Mouse (Mus musculus): Measurements from ENCODE around the gene Htra2.

Gene Htra2
- long read RNA-seq, experiment 1, transcript Htra2-201 (8 exons, 1,725 nt) = major isoform, 19 of 30 reads
- long read RNA-seq, experiment 1, partial matches to known transcripts = 2 of 30 reads
- long read RNA-seq, experiment 1, other reads (novel, unspliced or antisense) = 6 of 30 reads
- long read RNA-seq, experiment 2, transcript Htra2-201 (8 exons, 1,725 nt) = major isoform, 30 of 48 reads
- long read RNA-seq, experiment 2, partial matches to known transcripts = 4 of 48 reads
- long read RNA-seq, experiment 2, other reads (novel, unspliced or antisense) = 8 of 48 reads

- intact Hi-C loops (cut with DNase I) = loop anchor here (5.0 kb wide), 1 partner anchor 58 kb away; no protein-coding TSS in a partner anchor
These were observed at the start of gene Htra2 for GRCm38 (mm10) chr6:83054871-83055431. Gene Htra2, minus strand, starts transcription at chr6:83055273.

GRCm38 (mm10) chr6:83104158-83104557 is 49.1 kb upstream of the Htra2 start:
- intact Hi-C loops (cut with DNase I) = no loop called here

- intact Hi-C loops (cut with DNase I) = no loop called here
These were observed 48.1 kb upstream of the Htra2 start for GRCm38 (mm10) chr6:83103130-83103650.

- intact Hi-C loops (cut with DNase I) = loop anchor here (2.0 kb wide), 1 partner anchor 105 kb away; no protein-coding TSS in a partner anchor
These were observed 46.8 kb upstream of the Htra2 start for GRCm38 (mm10) chr6:83101688-83102556.

- intact Hi-C loops (cut with DNase I) = loop anchor here (2.0 kb wide), 1 partner anchor 105 kb away; no protein-coding TSS in a partner anchor
These were observed 46.2 kb upstream of the Htra2 start, which contains the start of the genes Ccdc142 and Gm42688 for GRCm38 (mm10) chr6:83101316-83101687. Gene Ccdc142, plus strand, starts transcription at chr6:83101601. Gene Gm42688, plus strand, starts transcription at chr6:83101617.

GRCm38 (mm10) chr6:83098411-83098810 is 43.3 kb upstream of the Htra2 start:
- intact Hi-C loops (cut with DNase I) = no loop called here

GRCm38 (mm10) chr6:83095968-83096367 is 40.9 kb upstream of the Htra2 start:
- intact Hi-C loops (cut with DNase I) = no loop called here

GRCm38 (mm10) chr6:83092416-83093127 is 37.5 kb upstream of the Htra2 start:
- intact Hi-C loops (cut with DNase I) = no loop called here

- intact Hi-C loops (cut with DNase I) = no loop called here
These were observed 32.8 kb upstream of the Htra2 start for GRCm38 (mm10) chr6:83087926-83088260.

- intact Hi-C loops (cut with DNase I) = no loop called here
These were observed 32.3 kb upstream of the Htra2 start for GRCm38 (mm10) chr6:83087205-83087925.

- intact Hi-C loops (cut with DNase I) = no loop called here
These were observed 31.3 kb upstream of the Htra2 start, which contains the start of gene Lbx2 for GRCm38 (mm10) chr6:83086121-83087035. Gene Lbx2, plus strand, starts transcription at chr6:83086367.

- intact Hi-C loops (cut with DNase I) = no loop called here
These were observed 29.4 kb upstream of the Htra2 start for GRCm38 (mm10) chr6:83084477-83084876.

- intact Hi-C loops (cut with DNase I) = no loop called here
These were observed 28.4 kb upstream of the Htra2 start for GRCm38 (mm10) chr6:83083497-83083896.

- intact Hi-C loops (cut with DNase I) = no loop called here
These were observed 25.1 kb upstream of the Htra2 start for GRCm38 (mm10) chr6:83080210-83080609.

GRCm38 (mm10) chr6:83078324-83078858 is 23.3 kb upstream of the Htra2 start:
- intact Hi-C loops (cut with DNase I) = loop anchor here (5.0 kb wide), 2 partner anchors 34 to 81 kb away; no protein-coding TSS in a partner anchor

- intact Hi-C loops (cut with DNase I) = loop anchor here (5.0 kb wide), 2 partner anchors 35 to 80 kb away; no protein-coding TSS in a partner anchor
These were observed 22.7 kb upstream of the Htra2 start, which contains the start of gene Pcgf1 for GRCm38 (mm10) chr6:83077630-83078323. Gene Pcgf1, plus strand, starts transcription at chr6:83077869.

GRCm38 (mm10) chr6:83074979-83075378 is 19.9 kb upstream of the Htra2 start:
- intact Hi-C loops (cut with DNase I) = loop anchor here (5.0 kb wide), 2 partner anchors 37 to 78 kb away; no protein-coding TSS in a partner anchor

GRCm38 (mm10) chr6:83071220-83071619 is 16.1 kb upstream of the Htra2 start:
- intact Hi-C loops (cut with DNase I) = no loop called here
